Mouse (Mus musculus) effector memory CD4-positive, alpha-beta T cell, adult 5 months (primary cell): ENCODE data around the gene Olfr128. TPM values are rescaled to one million over a fixed set of nuclear protein-coding genes. Genes with fewer than 3 reads are reported as not detected.

ENCODE experiments used
- polyA plus RNA-seq: library from polyadenylated mRNA; unstranded; fragments of 100-300 nt; shearing (Covaris generic); gene quantifications from one replicate; pipeline ENCODE4 v1.2.1, GENCODE M21; 2017

The Olfr128 gene
- 0.15 TPM for polyA plus RNA-seq

DNA sequence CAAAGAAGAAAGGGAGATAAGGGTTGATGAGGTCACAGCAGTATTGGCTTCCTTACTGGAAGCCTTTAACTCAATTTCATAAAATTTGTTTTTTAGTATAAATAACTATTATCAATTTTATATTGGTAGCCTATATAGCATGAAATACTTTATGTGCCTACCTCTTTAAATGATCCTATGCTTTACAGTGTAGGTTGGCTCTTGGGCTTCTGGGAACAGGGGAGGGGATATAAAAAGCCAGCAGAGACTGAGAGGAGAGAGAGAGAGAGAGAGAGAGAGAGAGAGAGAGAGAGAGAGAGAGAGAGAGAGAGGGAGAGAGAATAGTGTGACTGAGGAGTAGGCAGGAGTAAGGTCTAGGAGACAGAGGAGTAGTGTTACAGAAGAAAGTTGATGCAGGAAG is at the start of gene Olfr128:
Gene Olfr128, plus strand, starts transcription at position 301 of the 400 bp plus-strand sequence.

DNA sequence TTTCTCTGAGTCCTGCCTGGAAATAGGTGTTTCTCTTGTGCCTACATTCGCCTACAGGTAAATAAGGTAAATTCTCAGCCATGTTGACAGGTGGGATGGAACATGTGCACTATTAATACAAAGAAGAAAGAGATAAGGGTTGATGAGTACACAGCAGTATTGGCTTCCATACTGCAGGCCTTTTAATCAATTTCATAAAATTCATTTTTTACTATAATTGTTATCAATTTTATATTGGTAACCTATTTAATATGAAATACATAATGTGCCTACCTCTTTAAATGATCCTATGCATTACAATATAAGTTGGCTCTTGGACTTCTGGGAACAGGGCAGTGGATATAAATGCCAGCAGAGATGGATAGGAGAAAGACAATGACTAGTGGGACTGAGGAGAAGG is 20.2 kb upstream of the Olfr128 start, which contains the start of gene Olfr127:
Gene Olfr127, plus strand, starts transcription at position 301 of the 400 bp plus-strand sequence.

DNA sequence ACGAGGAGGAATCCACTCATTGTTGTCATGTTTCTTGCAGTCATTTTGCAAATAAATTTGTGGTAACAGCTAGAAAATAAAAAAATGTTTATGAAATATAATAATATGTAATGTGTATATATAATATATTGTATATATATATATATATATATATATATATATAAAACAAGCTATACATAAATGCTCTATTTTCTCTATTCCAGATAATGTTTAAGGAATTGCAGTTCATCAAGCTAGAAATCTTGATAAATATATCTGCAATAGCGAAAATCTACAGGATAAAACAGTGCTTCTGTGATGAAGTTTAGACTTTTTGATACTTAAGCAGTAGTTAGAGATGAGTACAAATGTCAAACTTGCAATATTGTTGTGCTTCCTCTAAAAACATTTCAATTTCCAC is 32.6 kb downstream of the Olfr128 start, which contains the start of gene Olfr761:
Gene Olfr761, minus strand, starts transcription at position 101 of the 400 bp plus-strand sequence.

Other genes starting within 250 kb of the Olfr128 start
- not detected for gene Olfr119, start 224.0 kb upstream of the Olfr128 start, polyA plus RNA-seq
- gene Olfr120, start 198.7 kb upstream of the Olfr128 start, polyA plus RNA-seq, result not detected
- not detected for gene Olfr121, start 171.7 kb upstream of the Olfr128 start, polyA plus RNA-seq
- gene Olfr122, start 151.9 kb upstream of the Olfr128 start, polyA plus RNA-seq, result not detected
- gene Olfr123, start 127.0 kb upstream of the Olfr128 start, polyA plus RNA-seq, result not detected
- gene Olfr124, start 120.7 kb upstream of the Olfr128 start, polyA plus RNA-seq, result not detected
- gene Olfr125, start 87.6 kb upstream of the Olfr128 start, polyA plus RNA-seq, result not detected
- gene Olfr126, start 73.1 kb upstream of the Olfr128 start, polyA plus RNA-seq, result not detected
- not detected for gene Olfr127, start 20.1 kb upstream of the Olfr128 start, polyA plus RNA-seq
- not detected for gene Olfr761, start 32.5 kb downstream of the Olfr128 start, polyA plus RNA-seq
- gene Olfr129, start 139.5 kb downstream of the Olfr128 start, polyA plus RNA-seq, result not detected
- not detected for gene Olfr130, start 143.4 kb downstream of the Olfr128 start, polyA plus RNA-seq
- gene Olfr131, start 168.1 kb downstream of the Olfr128 start, polyA plus RNA-seq, result not detected
- not detected for gene Olfr132, start 214.0 kb downstream of the Olfr128 start, polyA plus RNA-seq
- not detected for gene Olfr133, start 224.7 kb downstream of the Olfr128 start, polyA plus RNA-seq